Mouse (Mus musculus): Measurements from ENCODE around the gene Traf2.
A peak's percentile ranks its signal among the peaks of the same experiment; 100 is the strongest.

Traf2 gene

GRCm38 (mm10) chr2:25493476-25493961 lies 53.2 kb downstream of the Traf2 start, which contains the start of gene Lcn12:
Lcn12 (minus strand) TSS chr2:25493911.
- no peak for DNase-seq (ENCODE audit: low read depth, low spot score)

DNA sequence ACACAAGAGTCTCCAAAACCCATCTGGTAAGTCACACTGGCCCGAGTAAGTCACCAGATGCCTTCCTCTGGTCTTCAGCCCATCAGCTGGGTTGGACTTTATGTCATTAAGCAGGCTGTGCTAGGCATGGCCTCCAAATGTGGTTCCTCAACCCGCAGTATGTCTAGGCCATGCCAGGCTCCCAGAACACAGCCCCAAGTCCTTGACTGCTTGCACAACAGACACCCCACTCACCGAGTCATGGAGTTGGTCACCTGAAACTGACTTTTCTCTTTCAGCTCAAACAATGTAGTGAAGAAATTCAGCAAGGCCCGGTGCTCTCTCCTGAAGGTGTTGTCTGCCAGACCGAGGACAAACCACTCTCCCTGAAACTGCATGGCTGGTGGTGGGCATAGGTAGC lies 53.8 kb downstream of the Traf2 start:
- no peak for DNase-seq (ENCODE audit: low read depth, low spot score)

- no peak for DNase-seq (ENCODE audit: low read depth, low spot score)
Measured at GRCm38 (mm10) chr2:25488671-25489068, 58.1 kb downstream of the Traf2 start.

DNA sequence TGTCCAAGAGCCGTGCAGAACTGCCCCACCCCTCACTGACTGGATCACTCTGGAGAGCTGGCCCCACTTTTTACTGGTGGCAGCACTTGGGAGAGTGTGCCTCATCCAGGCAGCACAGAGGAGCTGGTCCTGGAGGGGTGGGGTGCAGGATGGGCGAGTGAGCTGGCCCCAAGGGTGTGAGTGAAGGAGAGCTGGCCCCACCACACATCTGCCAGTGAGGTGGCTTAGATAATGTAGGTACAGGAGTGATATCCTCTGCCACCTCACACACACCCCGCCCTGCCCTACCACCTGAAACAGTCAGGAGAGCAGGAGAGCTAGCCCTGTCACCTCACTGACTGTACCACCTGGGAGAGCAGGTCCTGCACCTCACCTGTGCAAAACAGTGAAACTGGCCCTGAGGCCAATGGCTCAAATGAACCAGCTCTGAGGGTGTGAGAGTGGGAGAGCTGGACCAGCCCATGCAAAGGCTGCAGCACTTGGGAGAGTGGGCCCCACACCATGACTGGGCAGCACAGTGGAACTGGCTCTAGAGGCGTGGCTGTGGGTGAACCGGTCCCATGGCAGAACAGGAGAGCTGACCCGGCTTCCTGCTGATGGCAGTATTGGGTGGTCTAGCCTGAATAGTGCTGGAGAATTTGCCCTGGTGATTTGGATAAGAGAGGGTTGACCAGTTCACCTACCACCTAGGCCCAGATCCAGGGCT lies 58.6 kb downstream of the Traf2 start:
- no peak for DNase-seq (ENCODE audit: low read depth, low spot score)

GRCm38 (mm10) chr2:25484901-25485647 lies 61.7 kb downstream of the Traf2 start:
- no peak for DNase-seq (ENCODE audit: low read depth, low spot score)

GRCm38 (mm10) chr2:25482969-25483368 lies 63.8 kb downstream of the Traf2 start:
- no peak for DNase-seq (ENCODE audit: low read depth, low spot score)

DNA sequence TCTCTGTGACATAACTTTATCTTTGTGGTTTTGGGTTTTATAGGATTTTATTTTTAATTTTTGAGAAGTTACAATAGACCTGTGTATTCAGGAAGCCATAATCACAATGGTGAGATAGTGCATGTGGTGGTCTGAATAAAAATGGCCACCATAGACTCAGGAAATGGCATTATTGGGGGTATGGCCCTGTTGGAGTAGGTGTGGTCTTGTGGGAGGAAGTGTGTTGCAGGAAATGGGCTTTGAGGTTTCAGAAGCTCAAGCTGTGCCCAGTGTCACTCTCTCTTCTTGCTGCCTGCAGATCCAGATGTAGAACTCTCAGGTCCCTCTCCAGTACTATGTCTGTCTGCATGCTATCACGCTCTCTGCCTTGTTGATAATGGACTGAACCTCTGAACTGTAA lies 66.2 kb downstream of the Traf2 start:
- DNase-seq (ENCODE audit: low read depth, low spot score), result no peak

DNA sequence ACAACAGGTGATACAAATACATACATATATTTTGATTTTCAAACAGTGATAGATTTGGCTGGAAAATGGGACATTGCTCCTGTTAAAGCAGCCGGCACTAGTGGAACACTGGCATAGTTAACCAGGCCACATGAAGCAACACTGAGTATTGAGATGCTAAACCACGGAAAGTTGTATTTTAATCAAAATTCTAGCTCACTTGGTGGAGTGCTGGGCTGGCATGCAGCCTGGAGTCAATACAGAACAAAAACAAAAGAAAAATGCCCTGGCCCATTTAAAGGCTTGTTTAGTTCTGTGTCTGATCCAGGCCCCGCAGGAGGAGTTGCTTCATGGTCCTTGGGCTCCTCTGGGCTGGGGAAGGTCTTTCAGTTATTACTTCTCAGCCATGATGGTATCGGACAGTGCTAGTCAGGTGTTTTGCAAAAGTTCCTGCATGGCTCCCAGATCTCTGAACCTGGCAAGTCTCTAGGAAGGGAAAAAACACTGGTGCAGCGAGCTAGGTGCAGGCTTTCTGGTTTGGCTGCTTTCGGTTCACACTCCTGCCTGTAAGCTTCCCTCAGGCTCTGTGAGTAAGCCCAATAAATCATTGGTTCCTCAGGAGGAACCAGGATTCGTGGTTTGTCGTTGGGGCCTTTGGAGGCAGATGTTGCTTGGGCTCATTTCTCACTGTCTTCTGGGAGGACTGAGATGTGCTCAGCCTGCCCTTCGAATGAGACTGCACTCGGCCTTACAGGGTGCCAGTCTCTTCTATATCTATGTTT lies 67.0 kb downstream of the Traf2 start:
- DNase-seq (ENCODE audit: low read depth, low spot score), result no peak

DNA sequence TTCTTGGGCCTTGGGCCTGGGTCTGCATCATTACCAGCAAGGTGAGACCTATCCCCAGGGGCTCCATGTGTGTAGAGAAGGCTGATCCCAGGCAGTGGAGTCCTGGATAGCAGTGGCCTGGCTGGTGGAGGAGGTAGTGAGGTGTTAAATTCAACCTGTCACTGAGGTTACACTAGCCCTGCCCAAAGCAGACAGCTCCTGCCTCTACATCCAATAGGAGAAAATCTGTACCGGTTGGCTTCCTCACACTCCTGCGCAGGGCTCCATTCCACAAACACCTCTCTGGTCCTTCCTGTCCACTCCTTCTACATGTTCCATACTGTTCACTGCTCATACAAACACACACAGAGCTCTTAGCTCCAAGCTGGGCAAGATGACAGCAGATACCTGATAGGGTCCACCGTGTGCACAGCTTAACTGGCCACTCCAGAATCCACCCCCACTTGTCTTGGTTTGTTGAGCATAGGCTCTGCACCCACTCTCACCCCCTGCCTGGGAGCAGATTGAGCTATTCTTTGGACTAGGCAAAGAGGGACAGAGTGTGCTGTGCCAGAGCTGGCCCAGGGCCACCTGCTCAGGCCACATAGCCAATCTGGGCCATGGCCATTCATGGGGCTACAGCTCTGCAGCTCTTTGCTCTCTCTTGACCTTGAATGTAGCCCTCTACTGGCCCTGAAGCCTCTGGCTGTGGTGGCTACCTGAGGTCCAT lies 68.6 kb downstream of the Traf2 start:
- no peak for DNase-seq (ENCODE audit: low read depth, low spot score)

DNA sequence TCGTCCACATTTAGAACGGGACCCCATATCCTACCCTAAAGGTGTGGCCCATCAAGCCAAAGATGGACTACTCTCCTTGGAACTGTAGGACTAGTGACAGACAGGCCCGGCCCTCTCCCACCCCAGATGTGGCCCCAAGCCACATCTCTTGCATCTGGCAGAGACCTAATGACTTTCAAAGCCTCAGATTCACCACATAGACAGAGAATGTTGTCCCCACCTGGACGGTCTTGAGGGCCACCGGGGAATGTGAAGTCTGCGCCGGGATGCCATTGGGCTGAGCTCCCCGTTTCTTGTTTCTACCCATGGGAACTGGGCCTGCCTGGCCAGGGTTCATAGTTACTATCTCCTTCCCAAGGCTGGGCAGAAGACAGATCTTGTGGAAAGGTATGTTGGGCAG lies 69.2 kb downstream of the Traf2 start:
- no peak for DNase-seq (ENCODE audit: low read depth, low spot score)

- DNase-seq (ENCODE audit: low read depth, low spot score), result no peak
Measured at GRCm38 (mm10) chr2:25472550-25472949, 74.2 kb downstream of the Traf2 start.

- no peak for DNase-seq (ENCODE audit: low read depth, low spot score)
Measured at GRCm38 (mm10) chr2:25469969-25470368, 76.8 kb downstream of the Traf2 start, which contains the start of gene Ptgds. Ptgds (minus strand) TSS chr2:25470046.

GRCm38 (mm10) chr2:25468962-25469915 lies 77.5 kb downstream of the Traf2 start:
- DNase-seq (ENCODE audit: low read depth, low spot score), result peak; percentile 69
